Mouse (Mus musculus) testis, adult 2 months (tissue): ENCODE measurements around the gene Gm10337. TPM values are rescaled to one million over a fixed set of nuclear protein-coding genes. Genes with fewer than 3 reads are reported as not detected.

ENCODE experiments used
- H3K27ac ChIP-seq: fragments of 200-500 bp; 2 replicates; pipeline ENCODE4 v1.5.1; 2012; ENCODE audit warnings: low read depth, low read length; ENCODE audit not compliant: control insufficient read depth, insufficient read depth
- H3K27me3 ChIP-seq: fragments of 200-500 bp; 2 replicates; pipeline ENCODE4 v1.6.1; 2012; ENCODE audit warnings: mild to moderate bottlenecking, low read length, moderate library complexity; ENCODE audit not compliant: control insufficient read depth, insufficient read depth
- H3K36me3 ChIP-seq: fragments of 200-500 bp; 2 replicates; pipeline ENCODE4 v1.6.1; 2012; ENCODE audit warnings: mild to moderate bottlenecking, low read length; ENCODE audit not compliant: control insufficient read depth, insufficient read depth
- H3K4me1 ChIP-seq: fragments of 200-500 bp; 2 replicates; pipeline ENCODE4 v1.6.1; 2012; ENCODE audit warnings: low read length; ENCODE audit not compliant: control insufficient read depth, insufficient read depth
- H3K4me3 ChIP-seq: fragments of 200-500 bp; 2 replicates; pipeline ENCODE4 v1.5.1; 2012; ENCODE audit warnings: low read depth, mild to moderate bottlenecking, low read length, moderate library complexity, mixed read lengths; ENCODE audit not compliant: control insufficient read depth
- CTCF ChIP-seq: fragments of 200-500 bp; IDR thresholded peaks from 2 replicates; pipeline ENCODE4 v1.5.1; 2012; ENCODE audit warnings: low read depth, mild to moderate bottlenecking, inconsistent platforms, low read length, moderate library complexity; ENCODE audit not compliant: control insufficient read depth, insufficient read depth, insufficient replicate concordance
- POLR2A ChIP-seq: fragments of 200-500 bp; IDR thresholded peaks from 2 replicates; pipeline ENCODE4 v1.6.1; 2012; ENCODE audit warnings: low read depth, mild to moderate bottlenecking, inconsistent platforms, low read length, moderate library complexity; ENCODE audit not compliant: control insufficient read depth
- polyA plus RNA-seq: library from polyadenylated mRNA; depleted of rRNA; stranded (reverse); fragments of >200 nt; gene quantifications from 2 replicates; pipeline ENCODE4 v1.2.3, GENCODE M21; 2012

Gene Gm10337
- polyA plus RNA-seq, 1 experiment = not detected

DNA sequence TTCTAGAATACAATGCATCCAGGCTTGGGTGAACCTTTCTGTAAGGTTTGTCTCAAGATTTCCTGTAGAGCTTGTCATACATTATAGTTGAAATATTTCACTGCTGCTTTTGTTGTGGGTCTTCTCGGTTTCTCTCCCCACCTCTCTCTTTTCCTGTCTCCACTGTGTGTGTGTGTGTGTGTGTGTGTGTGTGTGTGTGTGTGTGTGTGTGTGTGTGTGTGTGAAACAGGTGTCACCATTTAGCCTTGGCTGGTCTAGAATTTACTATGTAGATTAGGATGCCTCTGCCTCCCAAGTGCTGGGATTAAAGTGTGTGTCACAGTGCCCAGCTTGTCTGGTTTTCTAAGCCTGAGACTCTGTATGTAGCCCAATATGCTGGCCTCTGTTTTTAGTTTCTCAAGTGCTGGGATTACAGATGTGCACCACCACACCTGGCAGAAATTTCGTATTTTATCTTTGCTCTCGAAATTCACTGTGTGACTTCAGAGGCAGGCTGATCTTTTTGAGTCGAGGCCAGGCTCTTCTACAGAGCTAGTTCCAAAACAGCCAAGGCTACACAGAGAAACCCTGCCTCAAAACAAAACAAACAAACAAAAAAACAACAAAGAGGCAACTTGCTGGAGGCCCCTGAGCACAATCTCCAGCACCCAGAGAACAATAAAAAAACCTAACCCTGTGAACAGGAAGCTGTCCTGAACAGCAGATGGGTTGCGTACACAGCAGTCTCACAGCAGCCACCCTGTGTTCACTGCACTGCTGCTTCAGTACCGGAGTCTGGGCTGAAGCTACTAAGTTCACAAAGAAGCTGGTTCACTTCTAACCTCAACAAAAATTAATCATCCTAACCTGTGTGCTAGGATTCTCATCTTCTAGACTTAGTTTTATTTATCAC is 22.8 kb downstream of the Gm10337 start:
- Histone ChIP-seq H3K4me3 (no peak overlapping the region), H3K4me1 (no peaks in the 10 kb centered on the region), H3K27me3 (no peaks in the 10 kb centered on the region), H3K36me3 (no peaks in the 10 kb centered on the region; the same call in 1 of the 2 replicates), H3K27ac (no peak overlapping the region)
- no peak for TF ChIP-seq POLR2A
- no peak for TF ChIP-seq CTCF

- H3K27ac ChIP-seq = no peak overlapping the region
- H3K4me3 ChIP-seq = no peak overlapping the region
- H3K36me3 ChIP-seq = no peaks in the 10 kb centered on the region; the same call in 1 of the 2 replicates
- no peaks in the 10 kb centered on the region for H3K4me1 ChIP-seq
- TF ChIP-seq POLR2A (no peak), CTCF (peak; percentile 46; the same call in 1 of the 2 replicates)
- H3K27me3 ChIP-seq = no peaks in the 10 kb centered on the region
These were observed 24.4 kb downstream of the Gm10337 start for GRCm38 (mm10) chr15:102527936-102528335.

- TF ChIP-seq POLR2A (no peak), CTCF (no peak)
- Histone ChIP-seq H3K4me1 (no peaks in the 10 kb centered on the region), H3K4me3 (no peak overlapping the region), H3K27me3 (no peaks in the 10 kb centered on the region), H3K36me3 (no peaks in the 10 kb centered on the region; the same call in 1 of the 2 replicates), H3K27ac (no peak overlapping the region)
These were observed 24.9 kb downstream of the Gm10337 start for GRCm38 (mm10) chr15:102528396-102528795.

- H3K27me3 ChIP-seq = no peaks in the 10 kb centered on the region
- no peak overlapping the region for H3K4me3 ChIP-seq
- no peaks in the 10 kb centered on the region for H3K4me1 ChIP-seq
- TF ChIP-seq POLR2A = no peak
- no peak for TF ChIP-seq CTCF
- H3K27ac ChIP-seq = no peak overlapping the region
- H3K36me3 ChIP-seq = peaks cover 2% of the 10 kb centered on the region
These were observed 27.0 kb downstream of the Gm10337 start for GRCm38 (mm10) chr15:102530566-102530965.

DNA sequence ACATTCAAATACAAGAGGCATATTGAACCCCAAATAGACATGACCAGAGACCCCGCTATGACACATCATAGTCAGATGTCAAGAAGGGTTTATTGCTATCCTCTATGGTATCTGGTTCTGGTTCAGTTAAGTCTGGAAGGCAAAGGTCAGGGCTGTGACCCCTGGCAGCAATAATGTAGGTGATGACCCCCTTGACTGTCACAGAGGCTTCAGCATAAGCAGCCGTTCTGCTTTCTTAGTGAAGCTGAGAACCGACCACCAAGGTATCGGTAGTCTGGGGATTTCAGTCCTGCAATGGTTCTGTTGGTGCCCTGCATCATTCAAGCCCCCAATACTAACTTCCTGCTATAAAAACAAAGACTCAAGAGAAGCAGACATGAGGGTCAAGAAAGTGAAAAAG is 28.1 kb downstream of the Gm10337 start:
- H3K27me3 ChIP-seq = no peaks in the 10 kb centered on the region
- TF ChIP-seq CTCF (no peak), POLR2A (no peak)
- H3K4me1 ChIP-seq = no peaks in the 10 kb centered on the region
- H3K27ac ChIP-seq = no peak overlapping the region
- no peak overlapping the region for H3K4me3 ChIP-seq
- peaks cover 2% of the 10 kb centered on the region for H3K36me3 ChIP-seq

DNA sequence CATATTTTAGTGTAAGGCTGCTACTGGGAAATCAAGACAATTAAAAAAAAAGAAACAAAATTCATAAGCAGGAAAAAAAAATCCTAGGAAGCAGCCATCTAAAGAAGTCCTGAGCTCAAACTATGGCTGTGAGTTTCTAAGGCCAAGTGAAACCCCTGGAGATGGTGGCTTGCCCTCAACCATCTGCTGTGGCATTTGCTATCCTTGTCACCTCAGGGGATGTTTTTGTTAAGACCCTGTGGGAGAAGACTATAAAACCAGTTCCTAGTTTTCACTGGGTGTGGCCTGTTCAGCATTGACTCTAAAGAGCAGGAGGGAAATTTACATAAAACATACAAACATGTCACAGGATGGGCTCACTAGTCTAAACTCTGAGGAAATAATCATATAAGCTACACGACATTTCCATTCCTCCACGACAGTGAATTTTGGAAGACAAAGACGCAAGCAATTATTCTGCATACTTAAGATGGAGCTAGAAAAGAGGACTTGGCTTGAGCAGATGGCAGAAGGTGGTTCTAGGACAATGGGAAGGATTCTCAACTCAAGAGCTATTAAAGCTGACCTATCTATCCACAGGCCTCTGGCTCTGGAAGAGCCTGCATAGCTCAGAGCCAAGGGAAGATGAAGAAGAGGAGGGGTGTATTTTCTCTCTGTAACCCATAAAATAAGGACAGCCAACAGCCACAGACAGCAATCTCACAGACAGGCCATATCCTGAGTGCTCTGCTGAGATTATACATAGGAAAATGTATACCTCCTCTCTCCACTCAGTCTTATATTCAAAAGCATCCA is 28.8 kb downstream of the Gm10337 start:
- no peaks in the 10 kb centered on the region for H3K27me3 ChIP-seq
- no peak overlapping the region for H3K27ac ChIP-seq
- peaks cover 2% of the 10 kb centered on the region for H3K36me3 ChIP-seq
- TF ChIP-seq POLR2A (no peak), CTCF (no peak)
- no peaks in the 10 kb centered on the region for H3K4me1 ChIP-seq
- H3K4me3 ChIP-seq = no peak overlapping the region

GRCm38 (mm10) chr15:102533926-102534325 is 30.4 kb downstream of the Gm10337 start:
- H3K27me3 ChIP-seq = no peaks in the 10 kb centered on the region
- H3K27ac ChIP-seq = no peak overlapping the region
- H3K4me1 ChIP-seq = no peaks in the 10 kb centered on the region
- H3K36me3 ChIP-seq = peaks cover 2% of the 10 kb centered on the region
- no peak for TF ChIP-seq CTCF
- no peak for TF ChIP-seq POLR2A
- no peak overlapping the region for H3K4me3 ChIP-seq
